Mouse (Mus musculus) hindbrain, embryonic 13.5 days (tissue): ENCODE data around the gene Fam162a. TPM values are rescaled to one million over a fixed set of nuclear protein-coding genes. Genes with fewer than 3 reads are reported as not detected.
"Not testable (repeated sequence)": the region's sequence is repeated elsewhere in the genome, so short reads cannot be mapped to it uniquely, and the experiment has no call there.

Experiments
- ATAC-seq: fragments of 200-750 bp; cut with Nextera tagmentation; 2 replicates; pipeline ENCODE4 v1.8.0; 2017; ENCODE audit warnings: moderate TSS enrichment; ENCODE audit not compliant: low FRiP score
- H3K27ac ChIP-seq: fragments of 300-500 bp; sonication (generic); 2 replicates; pipeline ENCODE4 v1.5.1; 2015; ENCODE audit warnings: inconsistent platforms, mild to moderate bottlenecking, moderate library complexity
- H3K27me3 ChIP-seq: fragments of 300-500 bp; sonication (generic); 2 replicates; pipeline ENCODE4 v1.6.1; 2015; ENCODE audit warnings: mild to moderate bottlenecking, inconsistent platforms
- H3K36me3 ChIP-seq: fragments of 300-500 bp; sonication (generic); 2 replicates; pipeline ENCODE4 v1.6.1; 2015; ENCODE audit warnings: mild to moderate bottlenecking, inconsistent platforms
- H3K4me1 ChIP-seq: fragments of 300-500 bp; sonication (generic); replicated peaks from 2 replicates; pipeline ENCODE4 v1.6.1; 2015; ENCODE audit warnings: inconsistent platforms
- H3K4me2 ChIP-seq: fragments of 300-500 bp; sonication (generic); 2 replicates; pipeline ENCODE4 v1.6.1; 2015; ENCODE audit warnings: inconsistent platforms, mild to moderate bottlenecking, moderate library complexity
- H3K4me3 ChIP-seq: fragments of 300-500 bp; sonication (generic); 2 replicates; pipeline ENCODE4 v1.5.1; 2015; ENCODE audit warnings: mild to moderate bottlenecking, inconsistent platforms
- H3K9ac ChIP-seq: fragments of 300-500 bp; sonication (generic); 2 replicates; pipeline ENCODE4 v1.6.1; 2015; ENCODE audit warnings: mild to moderate bottlenecking, inconsistent platforms
- H3K9me3 ChIP-seq: fragments of 300-500 bp; sonication (generic); 2 replicates; pipeline ENCODE4 v1.6.1; 2016; ENCODE audit warnings: inconsistent platforms
- WGBS: fragments of 180-500 bp; shearing (Covaris S2); methylation state at CpG from one replicate; pipeline ENCODE4 v1.1.7; 2015; 5-methylcytosine and 5-hydroxymethylcytosine counted together
- polyA plus RNA-seq: library from polyadenylated mRNA; unstranded; fragments of >200 nt; fragmentation: Nextera tagmentation; extraction: Ambion mirVana; gene quantifications from 2 replicates; pipeline ENCODE4 v1.2.1, GENCODE M21; 2015

Fam162a gene
- 144 and 159 TPM in 2 replicates for polyA plus RNA-seq

DNA sequence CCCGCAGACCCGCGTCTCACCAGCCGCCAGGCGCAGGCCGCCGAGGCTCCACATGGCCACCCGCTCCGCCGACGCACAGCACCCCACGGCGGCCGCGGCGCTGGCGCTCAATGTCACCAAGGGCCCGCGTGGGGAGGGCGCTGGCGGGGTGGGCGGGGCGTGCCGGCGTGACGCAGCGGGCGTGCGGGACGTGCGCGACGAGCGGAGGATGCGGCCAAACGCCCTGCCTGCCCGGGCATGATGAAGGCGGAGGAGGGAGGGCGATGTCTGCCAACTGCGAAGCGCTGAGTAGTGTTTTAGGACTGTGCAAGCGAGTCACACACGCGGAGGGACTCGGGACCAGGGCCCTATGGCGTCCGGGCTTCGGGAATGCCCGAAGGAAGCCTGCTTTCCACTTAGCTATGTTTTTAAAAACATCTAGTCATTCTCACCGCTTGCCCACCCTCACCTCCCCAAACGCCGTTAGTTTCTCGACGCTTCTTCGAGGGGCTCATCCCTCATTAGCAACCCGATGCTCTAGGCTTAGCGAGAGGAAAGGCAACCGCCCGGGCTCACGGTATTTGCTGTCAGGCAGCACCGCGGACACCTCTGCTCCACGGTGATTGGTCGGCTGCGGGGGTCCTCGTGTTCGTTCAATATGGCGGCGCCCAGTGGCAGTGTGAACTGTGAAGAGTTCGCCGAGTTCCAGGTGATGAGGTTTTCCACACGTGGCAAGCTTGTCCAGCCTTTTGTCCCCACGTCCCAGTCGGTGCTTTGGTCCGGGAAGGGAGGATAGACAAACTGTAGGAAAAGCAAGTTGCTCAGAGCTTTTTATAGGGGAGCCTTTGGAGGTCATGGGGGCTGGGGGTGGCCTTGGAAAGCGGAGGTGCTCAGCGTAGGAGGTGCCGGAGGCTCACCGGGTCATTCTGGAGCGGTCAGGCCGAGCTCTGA, at the start of gene Fam162a, which contains the start of gene Ccdc58:
TSS of gene Fam162a (minus strand) at position 145 of the 930 bp plus-strand sequence.
TSS of gene Ccdc58 (plus strand) at position 236 of the 930 bp plus-strand sequence.
- H3K9ac ChIP-seq, result peak within 1 kb of the TSS; percentile 85
- WGBS, result under 1% methylated on average over 81 of the region's 81 CpGs
- H3K27ac ChIP-seq, result peak within 1 kb of the TSS; percentile 97
- H3K36me3 ChIP-seq, result no peaks in the 10 kb centered on the region
- peaks cover 36% of the 10 kb centered on the region for H3K4me1 ChIP-seq
- peak within 1 kb of the TSS; percentile 75 for H3K4me3 ChIP-seq
- peak; percentile 97 for ATAC-seq
- peak within 1 kb of the TSS; percentile 82 for H3K4me2 ChIP-seq
- H3K27me3 ChIP-seq, result no peaks in the 10 kb centered on the region
- H3K9me3 ChIP-seq, result no peaks in the 10 kb centered on the region

DNA sequence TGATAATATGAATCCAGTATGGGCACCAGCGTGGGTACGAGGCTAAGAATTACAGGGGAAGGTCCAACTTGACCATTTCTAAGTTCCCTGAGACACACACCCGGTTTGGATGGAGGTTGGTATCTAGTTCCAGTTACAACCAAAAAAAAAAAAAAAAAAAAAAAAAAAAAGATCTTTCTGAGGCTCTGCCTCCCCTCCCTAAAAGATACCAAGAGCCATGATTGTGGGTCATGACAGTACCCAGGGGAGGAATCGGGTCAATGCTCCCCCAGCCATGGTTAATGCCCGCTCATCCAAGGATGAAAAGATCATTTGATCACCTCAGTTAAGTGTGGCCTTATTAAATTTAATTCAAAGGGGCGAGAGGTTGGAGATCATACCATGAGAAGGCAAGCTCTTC, 44.4 kb upstream of the Fam162a start:
- not testable (repeated sequence) for H3K9me3 ChIP-seq, ATAC-seq, H3K36me3 ChIP-seq, H3K27ac ChIP-seq, H3K9ac ChIP-seq, H3K4me1 ChIP-seq, H3K4me2 ChIP-seq, H3K4me3 ChIP-seq, H3K27me3 ChIP-seq
- WGBS, result 95% methylated on average over 6 of the region's 6 CpGs

DNA sequence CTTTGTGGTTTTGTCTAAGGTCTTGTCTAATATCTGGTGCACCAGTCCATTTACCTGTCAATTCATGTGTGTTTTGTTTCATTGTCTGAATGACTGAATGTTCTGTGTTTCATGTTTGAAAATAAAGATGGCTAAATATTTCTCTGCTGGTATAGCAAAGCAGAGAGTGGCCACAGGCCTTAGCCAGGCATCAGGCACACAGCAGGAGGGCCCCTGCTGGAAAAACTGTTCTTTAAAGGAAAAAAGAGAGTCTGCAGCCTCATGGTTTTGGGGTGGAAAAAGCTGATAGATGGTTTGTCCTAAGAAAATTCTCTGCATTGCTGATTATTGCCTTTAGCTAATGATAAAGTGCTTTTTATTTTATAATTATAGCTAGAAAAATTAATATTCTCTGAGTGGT, 40.1 kb upstream of the Fam162a start:
- not testable (repeated sequence) for H3K36me3 ChIP-seq, H3K4me1 ChIP-seq, H3K4me2 ChIP-seq, H3K9me3 ChIP-seq, H3K4me3 ChIP-seq, H3K9ac ChIP-seq, H3K27me3 ChIP-seq, H3K27ac ChIP-seq, ATAC-seq

DNA sequence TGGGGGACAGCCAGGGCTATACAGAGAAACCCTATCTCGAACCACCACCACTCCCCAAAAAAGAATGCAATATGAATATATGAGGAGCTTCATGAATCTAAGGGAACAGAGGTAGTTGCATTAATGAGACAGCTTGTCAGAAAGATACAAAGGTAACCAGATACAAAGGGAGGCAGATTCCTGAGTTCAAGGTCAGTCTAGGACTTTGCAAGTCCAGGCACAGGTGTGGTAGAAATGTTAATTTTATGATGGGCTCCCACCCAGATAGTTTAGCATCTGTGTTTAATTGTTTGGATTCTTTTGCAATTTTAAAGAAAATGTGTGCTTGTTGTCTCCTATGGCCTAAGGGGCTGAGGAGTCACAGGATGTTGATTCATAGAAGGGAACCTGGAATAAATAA, 30.8 kb upstream of the Fam162a start:
- no peaks in the 10 kb centered on the region for H3K4me1 ChIP-seq
- 0 out of 2 replicates have a peak, but pooled peaks cover 10% of the 10 kb centered on the region for H3K9me3 ChIP-seq
- WGBS, result 93% methylated on average over 1 of the region's 1 CpGs

DNA sequence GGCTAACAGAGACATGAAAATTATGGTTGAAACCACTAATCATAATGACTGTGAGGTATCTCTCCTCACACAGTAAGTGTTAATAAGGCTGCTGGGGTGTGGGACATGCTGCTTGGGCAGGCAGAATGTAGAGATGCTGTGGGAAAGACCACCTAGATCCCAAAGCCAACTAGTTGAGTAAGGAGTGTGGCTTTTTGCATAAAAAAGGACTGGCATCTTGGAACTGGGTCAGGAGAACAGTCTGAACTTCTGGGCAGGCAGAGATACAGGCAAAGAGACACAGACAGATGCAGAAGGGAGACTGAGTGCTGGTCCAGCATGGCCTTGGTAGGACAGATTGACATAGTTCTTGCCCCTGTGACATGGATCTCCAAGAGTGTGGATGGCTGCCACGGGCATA, 30.1 kb upstream of the Fam162a start:
- Histone ChIP-seq H3K9ac (no peak overlapping the region), H3K4me2 (no peak overlapping the region), H3K4me3 (no peak overlapping the region), H3K36me3 (no peaks in the 10 kb centered on the region), H3K27ac (no peak overlapping the region), H3K9me3 (0 out of 2 replicates have a peak, but pooled peaks cover 10% of the 10 kb centered on the region), H3K4me1 (no peaks in the 10 kb centered on the region), H3K27me3 (no peaks in the 10 kb centered on the region)
- WGBS, result 90% methylated on average over 1 of the region's 1 CpGs
- no peak for ATAC-seq

More for the DNA sequence above, 30.8 kb upstream of the Fam162a start:
- H3K9ac ChIP-seq, result no peak overlapping the region
- H3K27me3 ChIP-seq, result no peaks in the 10 kb centered on the region
- no peak overlapping the region for H3K27ac ChIP-seq
- H3K36me3 ChIP-seq, result no peaks in the 10 kb centered on the region
- no peak overlapping the region for H3K4me3 ChIP-seq
- no peak overlapping the region for H3K4me2 ChIP-seq
- ATAC-seq, result no peak

DNA sequence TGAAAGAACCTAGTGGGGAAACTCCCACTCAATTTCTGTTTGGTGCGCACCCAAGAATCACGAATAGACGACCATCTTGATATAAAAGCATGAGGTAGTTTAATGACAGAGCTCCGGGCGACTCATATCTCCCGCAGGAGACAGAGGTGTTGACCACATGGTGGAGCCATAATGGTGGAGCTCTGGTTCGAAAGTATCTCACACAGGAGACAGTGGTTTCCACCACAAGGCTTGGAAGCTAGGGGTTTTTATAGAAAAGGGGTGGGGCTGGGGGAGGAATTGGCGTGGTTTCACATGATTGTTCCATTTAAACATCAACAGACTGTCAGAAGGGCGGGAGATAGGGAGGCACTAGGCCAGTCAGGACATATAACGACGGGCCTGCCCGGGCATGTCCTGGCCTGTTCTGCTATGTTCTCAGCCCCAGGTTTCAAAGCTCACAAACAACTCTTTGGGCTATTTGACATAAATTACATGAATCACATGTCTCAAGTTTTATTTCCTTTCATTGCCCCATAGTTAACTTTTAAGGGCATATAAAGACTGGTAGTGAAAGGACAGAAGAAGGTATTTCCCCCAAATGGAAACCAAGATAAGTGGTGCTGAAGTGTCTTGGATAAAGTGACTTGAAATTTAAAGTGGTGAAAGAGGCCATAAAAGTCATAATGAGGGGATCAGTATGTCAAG, 26.6 kb upstream of the Fam162a start:
- not testable (repeated sequence) for H3K27me3 ChIP-seq, H3K4me2 ChIP-seq, H3K36me3 ChIP-seq, H3K9ac ChIP-seq, ATAC-seq, H3K4me3 ChIP-seq, H3K27ac ChIP-seq, H3K4me1 ChIP-seq
- WGBS, result 93% methylated on average over 12 of the region's 12 CpGs
- 0 out of 2 replicates have a peak, but pooled peaks cover 10% of the 10 kb centered on the region for H3K9me3 ChIP-seq

DNA sequence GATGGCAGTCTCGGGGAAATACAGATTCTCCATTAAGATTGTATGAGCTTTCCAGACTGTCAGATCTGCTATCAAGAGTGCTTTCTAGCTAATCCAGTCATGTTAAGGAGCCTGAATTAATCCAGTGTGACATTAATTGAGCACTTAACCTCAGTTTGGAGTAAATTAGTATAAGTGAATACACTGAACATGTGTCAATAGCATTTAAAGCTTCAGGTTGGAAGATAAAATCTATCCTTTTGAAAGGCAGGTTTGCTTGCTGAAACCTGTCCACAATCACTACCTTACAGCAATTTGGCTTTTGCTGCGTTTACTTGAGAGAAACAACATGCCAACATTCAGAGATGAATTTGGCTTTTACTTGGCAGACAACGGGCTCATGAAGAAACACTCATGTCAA, 22.7 kb upstream of the Fam162a start:
- ATAC-seq, result no peak
- H3K4me1 ChIP-seq, result no peaks in the 10 kb centered on the region
- H3K4me3 ChIP-seq, result no peak overlapping the region
- WGBS, result 95% methylated on average over 3 of the region's 3 CpGs
- no peak overlapping the region for H3K4me2 ChIP-seq
- no peak overlapping the region for H3K9ac ChIP-seq
- no peaks in the 10 kb centered on the region for H3K27me3 ChIP-seq
- peaks cover 13% of the 10 kb centered on the region for H3K36me3 ChIP-seq
- no peaks in the 10 kb centered on the region for H3K9me3 ChIP-seq
- H3K27ac ChIP-seq, result no peak overlapping the region

DNA sequence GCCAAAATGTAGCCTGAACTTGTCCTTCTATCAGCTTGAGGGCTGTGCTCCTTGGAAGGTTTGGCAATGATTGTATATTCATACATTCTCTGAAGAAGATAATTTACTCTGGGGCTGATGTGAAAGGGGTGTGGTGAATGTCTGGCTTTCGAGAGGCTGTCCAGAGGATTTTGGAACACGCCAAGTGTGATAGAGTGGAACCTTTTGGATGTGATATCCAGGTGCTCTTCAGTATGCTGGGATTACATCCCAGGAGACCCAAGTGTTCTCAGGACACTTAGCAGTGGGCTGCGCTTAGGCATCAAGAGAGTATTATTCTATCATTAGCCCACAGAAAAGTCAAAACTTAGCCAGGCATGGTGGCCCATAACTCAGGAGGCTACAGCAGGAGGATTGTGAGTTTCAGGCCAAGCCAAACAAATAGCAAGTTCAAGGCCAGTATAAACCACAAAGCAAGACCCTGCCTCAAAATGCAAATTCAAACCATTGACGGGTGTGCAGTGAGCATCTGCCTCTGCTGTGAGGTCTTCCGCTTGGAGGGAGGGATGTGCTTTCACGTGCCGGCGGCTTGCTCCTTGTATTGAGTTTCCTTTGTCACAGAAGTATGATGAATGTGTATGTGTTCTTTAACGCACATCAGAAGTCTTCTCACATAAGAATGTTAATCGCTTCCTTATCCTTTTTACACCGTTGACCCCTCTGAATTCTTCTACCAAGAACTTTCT, 19.6 kb upstream of the Fam162a start:
- Histone ChIP-seq H3K4me3 (no peak overlapping the region), H3K36me3 (peaks cover 34% of the 10 kb centered on the region), H3K4me1 (no peaks in the 10 kb centered on the region), H3K27me3 (no peaks in the 10 kb centered on the region), H3K4me2 (no peak overlapping the region), H3K9ac (no peak overlapping the region), H3K9me3 (no peaks in the 10 kb centered on the region), H3K27ac (no peak overlapping the region)
- WGBS, result 79% methylated on average over 11 of the region's 11 CpGs
- no peak for ATAC-seq

DNA sequence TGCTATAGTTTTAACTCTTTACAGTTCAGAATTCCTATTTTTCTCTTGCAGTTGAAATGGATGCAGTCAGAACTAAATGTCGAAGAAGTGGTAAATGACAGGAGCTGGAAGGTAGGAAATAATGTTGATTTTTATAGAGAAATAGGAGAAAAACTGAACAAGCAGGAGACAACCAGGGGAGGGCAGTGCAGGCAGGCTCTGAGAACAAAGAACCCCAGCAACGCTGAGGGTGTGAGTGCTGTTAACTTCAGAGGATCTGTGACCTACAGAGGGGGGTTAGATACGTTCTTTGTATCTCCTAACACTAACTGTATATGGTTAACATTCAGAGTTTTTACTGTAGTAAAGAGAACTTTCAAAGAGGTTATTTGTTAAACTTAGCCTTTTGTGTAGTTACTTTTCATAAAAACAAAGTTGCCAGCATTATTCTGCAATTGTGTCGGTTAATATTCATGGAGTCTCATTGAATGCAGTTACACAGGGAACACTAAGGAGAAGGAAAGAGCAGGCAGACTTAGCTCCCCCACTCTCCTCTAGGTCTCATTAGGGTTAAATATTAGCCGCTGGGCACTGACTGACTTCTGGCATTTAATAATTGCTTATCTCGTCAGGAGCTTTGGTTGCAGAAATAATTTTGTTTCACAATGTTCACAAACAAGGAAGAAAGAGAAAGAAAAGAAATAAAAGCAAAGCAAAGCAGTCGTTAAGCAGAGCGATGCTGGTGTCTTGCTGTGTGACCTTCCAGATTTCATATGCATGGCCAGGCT, 18.6 kb upstream of the Fam162a start:
- Histone ChIP-seq H3K4me2 (no peak overlapping the region), H3K27ac (no peak overlapping the region), H3K4me1 (no peaks in the 10 kb centered on the region), H3K4me3 (no peak overlapping the region), H3K36me3 (peaks cover 42% of the 10 kb centered on the region), H3K9ac (no peak overlapping the region), H3K9me3 (no peaks in the 10 kb centered on the region), H3K27me3 (no peaks in the 10 kb centered on the region)
- WGBS, result 78% methylated on average over 8 of the region's 8 CpGs
- no peak for ATAC-seq

DNA sequence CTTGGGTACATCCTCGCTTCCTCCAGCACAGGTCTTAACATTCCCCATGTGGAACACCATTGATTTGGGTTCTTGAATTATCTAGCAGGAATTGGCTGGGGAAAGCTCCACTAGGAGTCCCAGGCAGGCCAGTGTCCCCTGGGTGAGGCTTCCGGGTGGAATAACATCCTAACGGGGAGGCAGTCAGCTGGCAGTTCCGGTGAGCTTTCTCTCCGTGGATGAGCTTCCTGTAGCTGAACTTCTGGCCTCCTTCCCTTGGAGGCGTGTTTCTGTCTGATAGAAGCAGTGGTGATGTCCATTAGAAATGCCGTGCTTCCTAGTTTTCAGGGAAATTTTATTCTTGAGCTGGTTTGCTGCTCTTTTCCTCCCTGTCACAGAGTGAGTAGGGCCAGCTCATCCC, 17.7 kb upstream of the Fam162a start:
- WGBS, result 90% methylated on average over 7 of the region's 7 CpGs
- ATAC-seq, result no peak

DNA sequence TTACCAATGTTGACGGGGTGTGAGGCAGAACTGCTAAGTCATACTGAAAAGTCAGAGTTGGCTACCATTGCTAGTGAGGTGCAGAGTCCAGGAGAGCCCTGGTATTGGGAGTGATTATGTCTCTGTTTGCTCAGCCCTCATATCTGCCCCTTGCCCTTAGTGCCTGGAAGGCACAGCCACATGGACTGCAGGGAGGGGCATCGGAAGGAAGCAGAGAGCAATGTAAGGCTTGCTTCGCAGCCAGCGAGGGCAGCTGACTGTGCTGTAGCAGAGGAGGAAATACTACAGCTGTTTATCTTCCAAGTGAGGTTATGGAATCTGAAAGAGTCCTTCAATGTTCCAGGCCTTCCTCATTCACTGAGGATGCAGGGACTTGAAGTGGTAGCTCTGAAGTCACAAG, 16.5 kb upstream of the Fam162a start:
- no peak overlapping the region for H3K27ac ChIP-seq
- no peak overlapping the region for H3K9ac ChIP-seq
- no peaks in the 10 kb centered on the region for H3K9me3 ChIP-seq
- peaks cover 53% of the 10 kb centered on the region for H3K36me3 ChIP-seq
- no peaks in the 10 kb centered on the region for H3K4me1 ChIP-seq
- no peak for ATAC-seq
- H3K4me3 ChIP-seq, result no peak overlapping the region
- WGBS, result 96% methylated on average over 4 of the region's 4 CpGs
- H3K27me3 ChIP-seq, result no peaks in the 10 kb centered on the region
- H3K4me2 ChIP-seq, result no peak overlapping the region

More for the DNA sequence above, 17.7 kb upstream of the Fam162a start:
- Histone ChIP-seq H3K9ac (no peak overlapping the region), H3K36me3 (peaks cover 48% of the 10 kb centered on the region), H3K27ac (no peak overlapping the region), H3K4me3 (no peak overlapping the region), H3K4me2 (no peak overlapping the region), H3K4me1 (no peaks in the 10 kb centered on the region), H3K9me3 (no peaks in the 10 kb centered on the region), H3K27me3 (no peaks in the 10 kb centered on the region)
